Mouse (Mus musculus) lung, postnatal 0 days (tissue): ENCODE data around the gene BC034090.

ENCODE experiments used
- CTCF ChIP-seq: IDR thresholded peaks from 2 replicates; pipeline ENCODE4 v1.5.1; 2016; ENCODE audit warnings: antibody characterized with exemption, mild to moderate bottlenecking
- EP300 ChIP-seq: IDR thresholded peaks from 2 replicates; pipeline ENCODE4 v1.6.1; 2016; ENCODE audit warnings: antibody characterized with exemption, mild to moderate bottlenecking, control low read depth

DNA sequence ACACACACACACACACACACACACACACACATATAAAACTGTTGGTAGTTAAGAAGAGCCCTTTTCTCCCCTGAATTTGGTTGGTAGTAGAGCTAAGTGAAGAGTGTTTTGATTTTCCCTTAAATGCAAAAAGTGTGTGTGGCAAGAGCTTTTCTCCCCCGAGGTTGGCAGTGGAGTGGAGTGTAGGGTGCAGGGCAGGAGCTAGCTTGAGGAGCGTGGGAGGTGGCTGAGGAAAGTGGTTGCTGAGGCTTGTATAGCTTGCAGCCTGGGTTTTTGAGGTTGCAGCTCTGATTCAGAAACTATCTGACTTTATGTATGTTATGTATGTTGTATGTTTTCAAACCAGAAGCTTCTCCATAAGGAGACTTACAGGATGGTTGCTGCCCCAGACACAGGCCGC, 76.8 kb downstream of the BC034090 start:
- TF ChIP-seq CTCF (no peak), EP300 (no peak)
